Mouse (Mus musculus) bone marrow macrophage, adult 2 months (primary cell): Measurements from ENCODE around the gene Mcat. TPM values are rescaled to one million over a fixed set of nuclear protein-coding genes. Genes with fewer than 3 reads are reported as not detected.
"Not testable (repeated sequence)": the region's sequence is repeated elsewhere in the genome, so short reads cannot be mapped to it uniquely, and the experiment has no call there.

Experiments
- H3K27ac ChIP-seq: 2 replicates; pipeline ENCODE4 v1.5.1; 2012; ENCODE audit warnings: low read depth, low read length; ENCODE audit not compliant: insufficient read depth
- H3K4me1 ChIP-seq: 2 replicates; pipeline ENCODE4 v1.6.1; 2012; ENCODE audit warnings: low read length; ENCODE audit not compliant: control insufficient read depth, insufficient read depth
- H3K4me3 ChIP-seq: 2 replicates; pipeline ENCODE4 v1.5.1; 2012; ENCODE audit warnings: mild to moderate bottlenecking, low read length, moderate library complexity; ENCODE audit not compliant: insufficient read depth
- CTCF ChIP-seq: IDR thresholded peaks from 2 replicates; pipeline ENCODE4 v1.5.1; 2012; ENCODE audit warnings: low read depth, mild to moderate bottlenecking, low read length, moderate library complexity
- POLR2A ChIP-seq: IDR thresholded peaks from 2 replicates; pipeline ENCODE4 v1.6.1; 2012; ENCODE audit warnings: mild to moderate bottlenecking, low read depth, low read length, borderline replicate concordance
- polyA plus RNA-seq: library from polyadenylated mRNA; stranded (reverse); fragments of >200 nt; gene quantifications from 2 replicates; pipeline ENCODE4 v1.2.4, GENCODE M21; 2012; ENCODE audit not compliant: missing spikeins, insufficient read depth, insufficient read length

The Mcat gene
- polyA plus RNA-seq, 1 experiment: 7.3 TPM

- Histone ChIP-seq H3K27ac (no peak overlapping the region), H3K4me1 (no peaks in the 10 kb centered on the region), H3K4me3 (no peak overlapping the region)
- TF ChIP-seq CTCF: peak; percentile 68
- TF ChIP-seq POLR2A: no peak
These were observed 45.2 kb downstream of the Mcat start for GRCm38 (mm10) chr15:83518215-83519048.

- Histone ChIP-seq H3K27ac (no peak overlapping the region), H3K4me1 (no peaks in the 10 kb centered on the region), H3K4me3 (no peak overlapping the region)
- TF ChIP-seq POLR2A: no peak
- no peak for TF ChIP-seq CTCF
These were observed 48.6 kb downstream of the Mcat start for GRCm38 (mm10) chr15:83515018-83515417.

- peaks cover 4% of the 10 kb centered on the region; the same call in 1 of the 2 replicates for H3K4me1 ChIP-seq
- no peak overlapping the region for H3K4me3 ChIP-seq
- no peak for TF ChIP-seq POLR2A
- no peak for TF ChIP-seq CTCF
- H3K27ac ChIP-seq: no peak overlapping the region
These were observed 50.9 kb downstream of the Mcat start for GRCm38 (mm10) chr15:83512489-83513281.

GRCm38 (mm10) chr15:83510805-83511405, 52.7 kb downstream of the Mcat start, which contains the start of gene Ttll1:
Gene Ttll1 (minus strand): TSS chr15:83510893.
- 0 out of 2 replicates have a peak within 1 kb of the TSS, but pooled peaks have one; percentile 26 for H3K27ac ChIP-seq
- H3K4me1 ChIP-seq: peaks cover 4% of the 10 kb centered on the region; the same call in 1 of the 2 replicates

GRCm38 (mm10) chr15:83509950-83510804, 53.4 kb downstream of the Mcat start:
- Histone ChIP-seq H3K4me3 (peak overlapping the region; percentile 70), H3K27ac (0 out of 2 replicates have a peak overlapping the region, but pooled peaks have one; percentile 26), H3K4me1 (peaks cover 4% of the 10 kb centered on the region; the same call in 1 of the 2 replicates)
- TF ChIP-seq CTCF (0 out of 2 replicates have a peak, but pooled peaks have one; percentile 14), POLR2A (no peak)

More at GRCm38 (mm10) chr15:83510805-83511405, 52.7 kb downstream of the Mcat start, which contains the start of gene Ttll1:
- H3K4me3 ChIP-seq: peak within 1 kb of the TSS; percentile 70
- no peak for TF ChIP-seq CTCF
- TF ChIP-seq POLR2A: no peak

GRCm38 (mm10) chr15:83501483-83501882, 62.1 kb downstream of the Mcat start:
- H3K27ac ChIP-seq, H3K4me3 ChIP-seq, H3K4me1 ChIP-seq: not testable (repeated sequence)

- Histone ChIP-seq H3K4me3 (no peak overlapping the region), H3K4me1 (peaks cover 10% of the 10 kb centered on the region), H3K27ac (no peak overlapping the region)
- TF ChIP-seq POLR2A: no peak
- peak; percentile 50 for TF ChIP-seq CTCF
These were observed 63.2 kb downstream of the Mcat start for GRCm38 (mm10) chr15:83500352-83500751.

- peaks cover 20% of the 10 kb centered on the region for H3K4me1 ChIP-seq
- H3K27ac ChIP-seq: no peak overlapping the region
- no peak overlapping the region for H3K4me3 ChIP-seq
- TF ChIP-seq CTCF: no peak
- no peak for TF ChIP-seq POLR2A
These were observed 64.3 kb downstream of the Mcat start for GRCm38 (mm10) chr15:83499211-83499755.

- no peak overlapping the region for H3K4me3 ChIP-seq
- H3K4me1 ChIP-seq: peaks cover 32% of the 10 kb centered on the region
- TF ChIP-seq POLR2A (no peak), CTCF (peak; percentile 26; the same call in 1 of the 2 replicates)
- H3K27ac ChIP-seq: no peak overlapping the region
These were observed 66.3 kb downstream of the Mcat start for GRCm38 (mm10) chr15:83497299-83497698.

Other genes with a start within 250 kb of the Mcat start
- gene Arfgap3, start 213.5 kb downstream of the Mcat start, polyA plus RNA-seq: 27.8 and 28.6 TPM in 2 replicates
- 61.4 and 63.7 TPM in 2 replicates for gene Pacsin2, start 99.2 kb downstream of the Mcat start, polyA plus RNA-seq
- gene Ttll1, start 52.9 kb downstream of the Mcat start, polyA plus RNA-seq: 7.2 and 9.1 TPM in 2 replicates
- gene Bik, start 36.9 kb downstream of the Mcat start, polyA plus RNA-seq: 1.2 TPM in 1 of 2 replicates, not detected in the other
- 203 and 204 TPM in 2 replicates for gene Tspo, start 195 bp downstream of the Mcat start, polyA plus RNA-seq
- gene Ttll12, start 31.4 kb upstream of the Mcat start, polyA plus RNA-seq: 11.2 and 14.1 TPM in 2 replicates
- not detected in 2 replicates for gene Scube1, start 161.2 kb upstream of the Mcat start, polyA plus RNA-seq
- gene Mpped1, start 215.7 kb upstream of the Mcat start, polyA plus RNA-seq: not detected in 2 replicates